Mouse (Mus musculus) embryonic fibroblast, embryonic 13.5 days (primary cell): ENCODE measurements around the gene Btnl10.

Experiments used
- CTCF ChIP-seq: IDR thresholded peaks from 2 replicates; pipeline ENCODE4 v1.5.1; 2011; ENCODE audit warnings: mild to moderate bottlenecking, control low read depth, low read length, moderate library complexity, borderline replicate concordance; ENCODE audit not compliant: insufficient read depth
- POLR2A ChIP-seq: IDR thresholded peaks from 2 replicates; pipeline ENCODE4 v1.6.1; 2011; ENCODE audit warnings: low read depth, mild to moderate bottlenecking, control low read depth, low read length, moderate library complexity

DNA sequence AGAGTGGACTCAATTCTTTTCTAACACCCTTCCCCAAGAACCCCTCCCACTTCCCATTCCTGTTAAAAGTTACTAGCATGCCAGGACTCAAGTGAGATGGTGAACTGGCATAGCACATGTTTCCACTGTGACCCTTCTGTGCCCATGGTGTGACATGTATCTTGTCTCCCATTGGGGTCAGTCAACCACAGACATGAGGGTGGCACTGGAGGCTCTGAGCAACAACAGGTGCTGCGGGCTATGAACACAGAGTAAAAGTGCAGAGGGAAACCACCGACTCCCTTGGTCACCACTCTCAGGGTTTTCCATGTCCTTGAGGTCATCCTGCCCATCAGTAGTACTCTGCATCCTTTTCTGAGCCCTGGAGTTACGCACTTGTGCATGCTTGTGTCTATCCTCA is 54.1 kb downstream of the Btnl10 start:
- TF ChIP-seq CTCF (no peak), POLR2A (no peak)
